Mouse (Mus musculus) thymus, postnatal 25 days (tissue): ENCODE measurements around the gene Cd247.

Experiments
- DNase-seq: peaks from one replicate; pipeline ENCODE4 v3.0.0; 2022

The Cd247 gene

DNA sequence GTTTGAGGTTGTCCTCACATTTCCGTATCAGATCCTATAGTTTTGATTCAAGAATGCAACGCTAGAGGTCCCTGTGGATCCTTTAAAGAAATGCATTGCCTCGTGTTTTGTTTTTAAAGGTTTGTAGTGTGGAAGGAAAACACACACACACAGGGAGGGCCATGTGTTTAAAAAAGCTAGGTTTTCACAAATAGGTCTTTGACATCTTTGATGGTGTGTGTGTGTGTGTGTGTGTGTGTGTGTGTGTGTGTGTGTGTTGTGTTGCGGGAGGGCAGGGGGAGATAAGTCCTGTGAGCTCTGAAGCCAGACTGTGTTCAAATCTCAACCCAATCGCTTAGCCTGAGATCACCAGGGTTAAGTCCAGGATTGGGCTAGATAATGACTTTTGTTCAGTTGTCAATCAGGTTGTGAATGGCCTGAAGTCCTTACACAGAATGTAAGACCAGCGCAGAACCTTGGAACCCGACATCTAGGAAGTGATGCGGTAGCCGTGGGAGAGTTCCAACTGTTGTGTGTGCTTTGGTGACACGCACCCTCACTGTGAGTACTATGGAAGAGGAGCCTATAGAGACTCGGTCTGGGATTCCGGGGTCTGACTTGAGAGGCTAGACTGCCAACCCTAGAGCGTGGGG, 8.4 kb upstream of the Cd247 start:
- DNase-seq: peak; percentile 47

DNA sequence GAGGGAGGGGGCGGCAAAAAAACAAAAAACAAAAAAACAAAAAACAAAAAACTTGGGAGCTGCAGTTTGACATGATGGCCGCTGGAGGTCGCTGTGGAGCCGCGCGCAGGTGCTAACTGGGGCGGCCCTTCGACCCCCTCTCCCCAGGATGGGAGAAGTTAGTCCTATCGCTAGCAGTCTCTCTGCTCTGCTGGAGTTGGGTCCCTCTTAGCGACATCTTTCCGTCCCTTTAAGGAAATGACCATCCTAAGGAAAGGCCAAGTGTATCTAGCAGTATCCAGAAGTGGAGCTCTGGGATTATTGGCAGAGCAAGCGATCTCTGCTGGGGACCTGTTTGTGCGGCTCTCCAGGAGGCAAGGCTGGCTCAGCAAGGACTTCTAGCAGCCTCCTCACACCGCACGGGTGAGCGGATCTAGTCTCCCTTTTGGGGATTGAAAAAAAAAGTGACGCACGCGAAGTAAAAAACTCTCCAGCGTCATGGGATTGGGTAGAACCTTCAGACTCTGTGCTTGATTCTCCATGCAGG, 7.8 kb upstream of the Cd247 start:
- DNase-seq: peak; percentile 76

GRCm38 (mm10) chr1:165781426-165781825, 7.1 kb upstream of the Cd247 start:
- DNase-seq: no peak

- no peak for DNase-seq
Observed at GRCm38 (mm10) chr1:165781911-165782310, 6.6 kb upstream of the Cd247 start.

- DNase-seq: no peak
Observed at GRCm38 (mm10) chr1:165786296-165786695, 2.2 kb upstream of the Cd247 start.

DNA sequence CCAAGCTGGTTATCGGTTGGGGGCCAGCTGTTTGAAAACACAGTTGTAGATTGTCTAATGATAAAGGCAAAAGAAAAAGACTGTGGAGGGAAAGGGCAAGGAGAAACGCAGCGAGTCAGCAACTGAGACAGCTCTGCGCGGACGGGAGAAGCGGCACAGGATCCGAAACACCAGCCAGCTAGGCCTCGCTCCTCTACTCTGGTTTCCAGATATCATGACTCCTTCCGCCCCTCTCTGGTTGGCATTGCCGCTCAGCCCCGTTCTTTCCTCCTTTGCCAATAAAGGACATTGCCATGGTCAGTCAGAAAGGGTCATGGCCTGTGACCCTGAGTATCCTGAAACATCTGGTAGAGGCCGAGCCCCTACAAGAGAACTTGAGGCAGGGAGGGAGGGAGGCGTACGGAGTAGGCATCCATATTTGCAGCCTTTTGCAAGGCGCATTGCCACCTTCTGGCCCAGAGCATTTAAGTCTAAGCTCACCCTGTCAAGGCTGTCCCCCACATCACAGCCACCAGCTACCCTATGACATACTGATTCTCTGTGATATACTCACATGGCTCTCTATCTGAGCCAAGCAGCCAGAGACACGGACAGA, 682 bp downstream of the Cd247 start:
- DNase-seq: peak; percentile 75

GRCm38 (mm10) chr1:165789963-165790362, 1.5 kb downstream of the Cd247 start:
- DNase-seq: peak; percentile 55

DNA sequence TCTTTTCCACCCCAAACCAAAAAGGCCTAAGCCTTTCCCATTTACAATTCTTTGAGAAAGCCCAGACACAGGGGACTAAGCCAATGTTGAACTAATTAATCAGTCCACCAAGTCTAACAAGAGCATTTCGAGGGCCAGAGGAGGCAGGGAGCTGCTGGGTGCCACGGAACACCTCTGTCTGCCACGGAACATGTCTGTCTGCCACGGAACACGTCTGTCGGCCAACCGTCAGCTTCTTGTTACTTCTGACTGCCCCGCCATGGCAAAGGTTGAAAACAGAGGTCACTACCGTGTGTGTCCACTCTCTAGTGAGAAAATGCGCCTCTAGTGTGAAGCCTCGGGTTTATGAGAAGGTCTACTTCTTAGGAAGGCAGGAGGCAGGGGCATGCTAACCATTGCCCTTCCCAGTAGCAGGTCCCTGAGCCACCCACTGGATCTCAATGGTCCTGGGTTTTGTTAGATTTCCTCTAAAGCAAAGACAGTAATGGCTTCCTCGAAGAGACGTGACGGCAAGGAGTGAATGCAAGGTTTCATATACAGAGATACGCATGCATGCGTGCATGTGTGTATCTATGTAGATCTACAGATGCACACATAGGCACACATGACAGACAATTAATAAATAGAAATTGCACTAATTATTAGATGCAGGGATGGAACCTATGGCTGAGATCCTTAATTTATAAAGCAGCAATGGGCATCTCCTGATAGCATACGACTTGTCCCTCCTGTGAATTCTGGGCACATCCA, 2.2 kb downstream of the Cd247 start:
- DNase-seq: no peak

- DNase-seq: no peak
Observed at GRCm38 (mm10) chr1:165791411-165791810, 2.9 kb downstream of the Cd247 start.

GRCm38 (mm10) chr1:165801709-165802310, 13.3 kb downstream of the Cd247 start:
- peak; percentile 79 for DNase-seq

- DNase-seq: peak; percentile 82
Observed at GRCm38 (mm10) chr1:165803107-165803506, 14.6 kb downstream of the Cd247 start.

DNA sequence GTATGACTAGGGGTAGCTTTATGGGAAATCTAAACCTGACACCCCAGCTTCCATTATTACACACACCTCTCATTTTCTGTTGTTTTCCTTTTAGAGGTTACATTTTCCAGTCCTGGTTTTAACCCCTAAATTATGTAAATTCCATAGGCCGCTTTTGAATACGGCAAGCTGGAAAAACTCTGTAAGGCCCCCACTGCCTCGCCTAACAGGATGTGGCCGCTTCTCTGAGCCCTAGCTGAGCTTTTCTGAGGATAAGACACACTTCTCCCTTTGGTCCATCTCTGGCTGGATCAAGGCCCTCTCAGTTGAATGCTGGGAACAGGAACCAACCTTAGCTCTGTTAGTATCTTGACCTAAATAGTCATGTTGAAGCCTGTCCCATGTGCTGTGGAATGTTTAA, 15.7 kb downstream of the Cd247 start:
- no peak for DNase-seq

DNA sequence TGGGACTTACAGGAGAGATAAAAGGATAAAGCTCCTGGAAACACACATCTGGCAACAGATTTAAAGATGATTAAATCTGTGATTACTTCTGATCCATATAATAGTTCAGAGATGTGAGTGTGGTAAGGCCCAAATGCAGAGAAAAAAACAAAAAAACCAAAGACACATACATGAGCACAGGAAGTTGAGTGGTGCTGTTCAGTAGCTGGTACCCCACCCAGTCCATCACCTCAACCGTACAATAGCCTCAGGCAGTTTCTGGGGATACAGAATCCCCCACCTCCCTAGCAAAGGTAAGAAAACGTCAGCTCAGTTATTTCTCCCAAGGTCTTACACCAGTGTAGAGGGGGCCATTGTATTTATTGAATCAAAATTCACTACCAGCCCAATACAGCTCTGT, 22.2 kb downstream of the Cd247 start:
- no peak for DNase-seq

- peak; percentile 43 for DNase-seq
Observed at GRCm38 (mm10) chr1:165811170-165811569, 22.7 kb downstream of the Cd247 start.

DNA sequence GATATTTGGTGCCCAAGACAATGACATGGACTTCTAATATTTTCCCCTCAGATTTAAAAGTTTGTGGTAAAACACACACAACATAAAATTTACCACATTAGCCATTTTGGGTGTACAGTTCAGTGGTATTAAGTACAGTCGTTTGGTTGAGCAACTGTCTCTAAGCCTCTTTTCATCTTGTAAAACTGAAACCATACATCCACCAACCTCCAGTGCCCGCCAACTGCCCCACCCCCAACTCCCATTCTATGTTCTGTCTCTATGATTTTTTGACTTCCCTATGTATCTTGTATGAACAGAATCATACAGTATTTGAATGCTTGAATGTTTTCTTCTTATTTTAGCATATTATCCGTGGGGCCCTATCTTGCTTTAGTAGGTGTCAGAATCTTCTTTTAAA, 24.3 kb downstream of the Cd247 start:
- peak; percentile 52 for DNase-seq

DNA sequence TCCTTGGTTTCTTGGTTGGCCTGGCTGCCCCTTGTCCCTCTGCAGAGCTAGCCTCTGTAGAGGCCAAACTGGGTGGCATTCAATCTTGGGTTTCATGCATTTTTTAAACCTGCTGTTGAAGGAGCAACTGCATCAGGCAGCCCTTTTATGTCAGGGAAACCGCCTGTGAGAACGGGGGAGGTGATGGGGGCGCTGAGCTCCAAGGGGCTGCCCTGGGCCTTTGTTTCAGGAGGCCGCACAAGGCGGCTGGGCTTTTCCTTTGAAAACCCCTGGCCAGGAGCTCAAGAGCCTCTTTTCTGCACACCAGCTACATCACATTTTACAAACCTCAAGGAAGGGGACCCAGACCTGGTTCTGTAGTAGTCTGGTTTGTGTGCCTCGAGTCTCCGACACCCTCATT, 25.6 kb downstream of the Cd247 start:
- peak; percentile 63 for DNase-seq

GRCm38 (mm10) chr1:165814521-165815278, 26.2 kb downstream of the Cd247 start:
- DNase-seq: no peak

DNA sequence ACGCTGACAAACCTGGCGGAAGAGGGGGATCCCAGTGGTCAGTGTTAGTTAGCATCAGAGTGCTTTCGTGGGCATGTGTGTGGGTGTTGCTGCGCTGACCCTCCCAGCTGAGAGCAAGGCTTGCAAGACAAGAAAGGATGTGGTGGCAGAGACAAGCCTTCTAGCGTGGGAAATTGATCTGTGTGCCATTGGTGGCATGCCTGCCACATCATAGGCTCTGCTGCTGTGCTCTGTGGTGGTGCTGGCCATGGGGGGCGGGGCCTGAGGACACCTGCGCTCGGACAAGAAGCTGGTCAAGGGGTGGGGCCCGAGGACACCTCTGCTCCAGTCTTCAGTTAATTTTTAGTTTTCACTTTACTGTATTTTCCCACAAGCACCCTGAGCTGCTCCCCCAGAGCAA, 27.9 kb downstream of the Cd247 start:
- DNase-seq: peak; percentile 56

DNA sequence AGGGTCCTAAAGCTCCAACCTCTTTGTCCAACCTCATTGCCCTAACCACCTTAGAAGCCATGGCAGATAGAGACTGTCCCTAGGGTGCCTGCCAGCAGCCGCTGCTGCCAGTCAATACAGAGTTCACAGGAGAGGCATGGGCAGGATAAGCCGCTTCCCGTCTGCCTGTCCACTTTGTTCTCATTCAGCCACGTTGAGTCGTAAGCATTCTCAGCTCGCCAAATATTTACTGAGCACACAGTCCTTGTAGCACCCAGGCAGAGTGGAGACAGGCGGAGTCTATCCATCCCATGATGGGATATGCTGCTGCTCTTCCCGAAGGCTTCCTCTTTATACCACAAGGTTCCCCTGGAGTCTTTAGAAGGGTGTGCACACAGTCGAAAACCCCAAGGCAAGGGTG, 28.8 kb downstream of the Cd247 start:
- DNase-seq: no peak

DNA sequence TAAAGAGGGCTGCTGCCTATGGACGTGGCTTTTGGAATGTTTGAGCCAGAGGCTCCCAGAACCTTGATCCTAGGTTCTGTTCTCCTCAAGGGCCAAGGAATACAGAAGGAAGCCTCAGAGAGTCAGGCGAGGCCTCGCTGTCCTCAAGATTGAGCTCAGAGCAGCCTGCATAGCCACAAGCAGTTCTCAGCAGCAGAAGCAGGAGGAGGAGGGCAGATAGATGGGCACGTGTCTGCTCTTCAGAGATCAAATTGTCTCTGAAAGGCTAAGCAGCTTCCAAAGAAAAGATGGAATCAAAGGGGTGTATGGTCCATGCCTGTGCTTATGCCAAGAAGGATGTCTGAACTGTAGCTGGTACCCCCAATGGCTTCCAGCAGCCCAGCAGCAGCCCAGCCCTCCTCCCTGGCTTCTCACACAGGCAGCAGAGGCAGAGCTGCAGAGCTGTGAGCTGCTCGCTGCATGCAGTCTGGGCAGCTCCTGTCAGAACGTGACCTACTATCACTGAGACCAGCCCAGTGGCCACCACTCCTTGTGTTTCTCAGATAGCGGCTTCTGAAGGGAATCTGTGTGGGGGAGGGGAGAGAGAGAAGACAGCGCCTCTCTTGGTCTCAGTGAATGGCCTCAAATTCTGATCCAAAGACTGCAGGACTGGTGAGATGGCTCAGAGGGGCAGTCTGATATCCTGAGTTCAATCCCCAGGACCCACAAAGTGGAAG, 29.8 kb downstream of the Cd247 start:
- no peak for DNase-seq

GRCm38 (mm10) chr1:165819147-165819546, 30.7 kb downstream of the Cd247 start:
- no peak for DNase-seq

DNA sequence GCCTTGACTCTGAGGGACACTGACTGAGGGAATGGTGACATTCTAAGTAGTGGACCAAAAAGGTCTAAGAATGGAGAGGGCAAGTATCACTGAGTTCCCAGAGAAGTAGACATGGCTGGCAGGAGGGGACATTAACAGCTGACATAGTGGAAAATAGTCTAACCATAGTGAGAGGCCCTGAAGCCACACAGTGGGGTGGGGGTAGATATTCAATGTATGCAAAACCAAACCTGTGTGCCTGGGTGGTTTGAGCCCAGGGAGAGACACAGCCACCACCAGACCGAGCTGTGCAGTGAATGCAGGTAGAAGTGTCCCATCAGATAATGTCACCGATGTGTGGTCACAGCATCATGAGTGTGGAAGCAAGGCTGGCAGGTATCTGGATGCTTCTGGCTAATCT, 33.5 kb downstream of the Cd247 start:
- DNase-seq: no peak
